Mouse (Mus musculus) liver, embryonic 15.5 days (tissue): ENCODE results near the gene Tmem151a. TPM values are rescaled to one million over a fixed set of nuclear protein-coding genes. Genes with fewer than 3 reads are reported as not detected.

Source experiments
- ATAC-seq: fragments of 200-750 bp; cut with Nextera tagmentation; 2 replicates; pipeline ENCODE4 v1.8.0; 2017; ENCODE audit warnings: moderate number of reproducible peaks, mild to moderate bottlenecking, moderate library complexity; ENCODE audit not compliant: insufficient read depth
- H3K27ac ChIP-seq: fragments of 300-500 bp; sonication (generic); replicated peaks from 2 replicates; pipeline ENCODE4 v1.5.1; 2015; ENCODE audit warnings: mild to moderate bottlenecking, inconsistent platforms
- H3K27me3 ChIP-seq: fragments of 300-500 bp; sonication (generic); 2 replicates; pipeline ENCODE4 v1.6.1; 2015; ENCODE audit warnings: mild to moderate bottlenecking, inconsistent platforms
- H3K36me3 ChIP-seq: fragments of 300-500 bp; sonication (generic); replicated peaks from 2 replicates; pipeline ENCODE4 v1.6.1; 2015; ENCODE audit warnings: moderate library complexity, mild to moderate bottlenecking, inconsistent platforms
- H3K4me1 ChIP-seq: fragments of 300-500 bp; sonication (generic); replicated peaks from 2 replicates; pipeline ENCODE4 v1.6.1; 2015; ENCODE audit warnings: inconsistent platforms
- H3K4me2 ChIP-seq: fragments of 300-500 bp; sonication (generic); 2 replicates; pipeline ENCODE4 v1.6.1; 2015; ENCODE audit warnings: moderate library complexity, mild to moderate bottlenecking, inconsistent platforms
- H3K4me3 ChIP-seq: fragments of 300-500 bp; sonication (generic); replicated peaks from 2 replicates; pipeline ENCODE4 v1.5.1; 2015; ENCODE audit warnings: mild to moderate bottlenecking, inconsistent platforms
- H3K9ac ChIP-seq: fragments of 300-500 bp; sonication (generic); 2 replicates; pipeline ENCODE4 v1.6.1; 2015; ENCODE audit warnings: moderate library complexity, mild to moderate bottlenecking, inconsistent platforms
- H3K9me3 ChIP-seq: fragments of 300-500 bp; sonication (generic); replicated peaks from 2 replicates; pipeline ENCODE4 v1.6.1; 2016; ENCODE audit warnings: inconsistent platforms
- WGBS: fragments of 180-500 bp; shearing (Covaris S2); methylation state at CpG from one replicate; pipeline ENCODE4 v1.1.7; 2015; ENCODE audit warnings: mixed read lengths; ENCODE audit not compliant: insufficient replicate concordance; 5-methylcytosine and 5-hydroxymethylcytosine counted together
- polyA plus RNA-seq: library from polyadenylated mRNA; unstranded; fragments of >200 nt; fragmentation: Nextera tagmentation; extraction: Ambion mirVana; gene quantifications from 2 replicates; pipeline ENCODE4 v1.2.1, GENCODE M21; 2015

Tmem151a gene
- polyA plus RNA-seq, 1 experiment from 2014 or later, result 0.45 TPM

DNA sequence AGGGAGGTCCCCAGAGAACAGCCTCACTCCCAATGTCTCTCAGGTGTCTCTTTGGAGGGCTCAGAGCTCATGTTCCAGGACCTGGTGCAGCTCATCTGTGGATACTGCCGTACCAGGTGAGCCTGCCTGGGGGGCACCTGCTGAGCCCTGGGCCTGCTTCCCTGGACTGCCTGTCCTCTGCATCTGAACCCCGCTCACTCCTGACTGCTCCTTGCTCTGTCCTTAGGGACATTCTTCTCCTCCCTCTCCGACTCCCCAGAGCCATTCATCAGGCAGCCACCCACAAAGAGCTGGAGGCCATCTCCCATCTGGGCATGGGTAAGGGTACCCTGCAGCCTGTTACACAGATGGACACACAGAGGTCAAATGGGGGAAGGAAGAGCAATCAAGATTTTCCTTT lies 33.8 kb downstream of the Tmem151a start:
- no peak overlapping the region for H3K4me2 ChIP-seq
- no peak overlapping the region for H3K9ac ChIP-seq
- peaks cover 49% of the 10 kb centered on the region for H3K27me3 ChIP-seq
- ATAC-seq, result no peak
- H3K4me1 ChIP-seq, result peaks cover 18% of the 10 kb centered on the region
- H3K9me3 ChIP-seq, result no peaks in the 10 kb centered on the region
- no peak overlapping the region for H3K27ac ChIP-seq
- peaks cover 21% of the 10 kb centered on the region for H3K36me3 ChIP-seq
- 66% methylated on average over 3 of the region's 3 CpGs for WGBS
- H3K4me3 ChIP-seq, result no peak overlapping the region

DNA sequence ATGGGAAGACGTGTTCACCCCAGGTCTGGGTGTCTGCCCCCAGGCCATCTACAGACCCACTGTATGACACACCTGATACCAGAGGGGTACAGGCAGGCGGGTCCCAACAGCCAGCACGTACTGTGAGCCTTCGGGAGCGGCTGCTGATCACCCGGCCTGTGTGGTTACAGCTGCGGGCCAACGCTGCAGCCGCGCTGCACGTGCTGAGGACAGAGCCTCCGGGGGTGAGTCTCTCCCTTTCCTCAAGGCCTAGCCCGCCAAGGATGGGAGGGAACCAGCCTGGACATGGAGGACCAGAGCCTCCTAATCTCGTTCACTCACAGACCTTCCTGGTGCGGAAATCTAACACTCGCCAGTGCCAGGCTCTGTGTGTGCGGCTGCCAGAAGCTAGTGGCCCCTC lies 34.3 kb downstream of the Tmem151a start:
- WGBS, result 13% methylated on average over 17 of the region's 17 CpGs
- Histone ChIP-seq H3K9ac (no peak overlapping the region), H3K27ac (no peak overlapping the region), H3K4me3 (peak overlapping the region; percentile 10; the same call in 1 of the 2 replicates), H3K4me2 (peak overlapping the region; percentile 18), H3K27me3 (peaks cover 49% of the 10 kb centered on the region), H3K9me3 (no peaks in the 10 kb centered on the region), H3K4me1 (peaks cover 13% of the 10 kb centered on the region), H3K36me3 (peaks cover 26% of the 10 kb centered on the region)
- ATAC-seq, result no peak

DNA sequence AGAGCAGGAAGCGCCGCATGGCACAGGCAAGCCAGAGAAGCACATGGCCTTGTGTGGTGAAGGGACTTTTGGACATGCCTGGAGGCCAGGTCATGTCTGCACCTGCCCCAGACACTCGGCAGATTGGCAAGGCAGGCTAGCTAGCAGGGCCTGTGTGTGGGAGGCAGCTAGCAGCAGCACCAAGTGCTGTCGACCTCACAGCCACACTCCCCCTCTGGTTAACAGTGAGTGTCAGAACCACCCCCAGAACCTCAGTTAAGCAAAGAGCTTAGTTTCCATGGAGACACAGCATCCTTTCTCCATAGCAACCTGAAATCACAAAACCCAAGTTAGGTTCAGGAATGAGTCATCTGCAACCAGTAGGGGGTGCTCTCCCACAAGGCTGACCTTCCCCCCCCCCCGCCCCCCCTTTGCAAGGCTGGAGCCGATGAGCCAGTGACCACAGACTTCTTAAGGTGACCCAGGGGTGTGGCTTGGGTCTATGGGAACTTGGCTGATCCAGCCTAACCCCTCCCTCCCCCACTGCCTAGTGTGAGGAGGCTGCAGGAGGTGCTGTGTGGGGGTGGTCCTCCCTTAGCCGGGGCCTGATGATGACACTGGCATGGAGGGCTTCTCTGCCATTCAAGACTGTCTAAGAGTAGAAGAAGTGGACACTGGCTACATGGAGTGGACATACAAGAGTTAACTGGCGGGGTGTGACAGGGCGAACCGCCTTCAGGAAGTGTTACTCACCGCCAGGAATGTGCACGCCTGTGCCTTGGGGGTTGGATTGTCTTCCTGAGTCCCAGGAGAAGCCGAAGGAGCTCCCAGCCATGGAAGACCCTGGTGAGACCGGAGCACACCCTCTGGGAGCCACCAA lies 35.1 kb downstream of the Tmem151a start, which contains the start of gene Rin1:
Gene Rin1 (plus strand): TSS at position 435 of the 859 bp plus-strand sequence.
- H3K9me3 ChIP-seq, result no peaks in the 10 kb centered on the region
- no peak within 1 kb of the TSS for H3K9ac ChIP-seq
- ATAC-seq, result no peak

DNA sequence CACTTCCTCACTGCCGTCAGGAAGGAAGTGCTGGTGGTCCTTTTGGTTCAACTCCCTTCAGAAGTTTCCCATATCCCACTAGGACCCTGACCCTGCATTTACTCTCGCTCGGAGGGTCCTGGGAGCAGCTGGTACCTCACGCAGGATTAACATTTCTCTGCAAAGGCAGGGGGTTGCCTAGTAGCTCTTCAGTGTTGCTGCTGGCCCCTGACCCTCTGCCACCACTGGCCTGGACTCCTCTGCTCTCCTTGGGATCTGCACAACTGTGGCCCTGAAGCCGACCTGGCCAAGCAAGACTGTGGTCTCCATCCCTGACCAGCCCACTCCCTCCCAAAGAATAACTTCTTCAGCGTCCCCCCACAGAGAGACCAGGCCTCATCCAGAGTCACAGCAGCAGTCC lies 36.0 kb downstream of the Tmem151a start:
- Histone ChIP-seq H3K27me3 (peaks cover 41% of the 10 kb centered on the region), H3K36me3 (peaks cover 28% of the 10 kb centered on the region), H3K4me3 (no peak overlapping the region), H3K9ac (no peak overlapping the region), H3K9me3 (no peaks in the 10 kb centered on the region), H3K4me1 (peaks cover 13% of the 10 kb centered on the region), H3K27ac (no peak overlapping the region), H3K4me2 (no peak overlapping the region)
- no peak for ATAC-seq
- WGBS, result 68% methylated on average over 6 of the region's 6 CpGs

More for the DNA sequence above, 35.1 kb downstream of the Tmem151a start, which contains the start of gene Rin1:
- Histone ChIP-seq H3K36me3 (peaks cover 28% of the 10 kb centered on the region), H3K4me1 (peaks cover 13% of the 10 kb centered on the region), H3K27me3 (peaks cover 46% of the 10 kb centered on the region), H3K27ac (no peak within 1 kb of the TSS), H3K4me3 (peak within 1 kb of the TSS; percentile 10; the same call in 1 of the 2 replicates), H3K4me2 (peak within 1 kb of the TSS; percentile 18)
- WGBS, result 16% methylated on average over 14 of the region's 14 CpGs

DNA sequence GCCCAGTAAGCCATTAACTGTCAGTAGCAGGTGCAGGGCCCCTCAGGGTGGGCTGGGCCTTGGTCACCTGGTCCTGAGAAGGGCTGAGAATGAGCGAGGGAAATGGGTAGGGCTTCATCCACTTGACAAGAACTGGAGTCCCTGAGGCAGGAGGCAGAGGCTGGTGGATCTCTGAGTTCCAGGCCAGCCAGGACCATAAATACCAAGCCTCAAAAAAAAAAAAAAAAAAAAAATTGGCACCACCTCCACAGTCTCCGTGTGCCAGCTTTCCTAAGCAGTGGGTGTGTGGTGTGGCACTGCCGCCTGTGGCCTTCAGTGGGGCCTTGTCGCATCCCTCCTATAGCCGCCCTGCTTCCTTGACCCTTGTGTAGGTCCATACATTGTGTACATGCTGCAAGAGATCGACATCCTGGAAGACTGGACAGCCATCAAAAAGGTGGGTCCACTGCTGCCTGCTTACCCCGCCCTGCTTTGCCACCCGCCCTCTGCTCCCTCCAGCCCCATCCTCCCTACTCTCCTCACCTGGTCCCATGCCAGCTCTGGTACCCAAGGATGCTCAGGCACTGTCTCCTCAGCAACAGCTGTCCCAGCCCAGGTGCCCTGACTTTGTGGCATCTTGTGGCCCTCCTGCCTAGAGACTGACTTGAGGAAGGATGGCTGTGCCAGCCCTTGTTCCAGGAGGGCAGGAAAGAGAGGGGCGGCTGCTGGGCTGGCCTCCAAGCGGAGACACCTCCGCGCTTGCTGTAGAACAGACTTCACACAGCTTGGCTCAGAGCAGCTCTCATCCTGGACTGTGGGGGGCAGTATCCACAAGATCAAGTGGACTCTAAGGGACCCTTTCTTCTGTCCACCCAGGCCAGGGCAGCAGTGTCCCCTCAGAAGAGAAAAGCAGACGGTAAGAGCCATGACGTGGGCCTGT lies 36.9 kb downstream of the Tmem151a start:
- Histone ChIP-seq H3K9ac (no peak overlapping the region), H3K4me3 (no peak overlapping the region), H3K36me3 (peaks cover 28% of the 10 kb centered on the region), H3K4me2 (no peak overlapping the region), H3K27me3 (peaks cover 34% of the 10 kb centered on the region), H3K4me1 (peaks cover 11% of the 10 kb centered on the region), H3K9me3 (no peaks in the 10 kb centered on the region), H3K27ac (no peak overlapping the region)
- 78% methylated on average over 14 of the region's 14 CpGs for WGBS
- no peak for ATAC-seq

DNA sequence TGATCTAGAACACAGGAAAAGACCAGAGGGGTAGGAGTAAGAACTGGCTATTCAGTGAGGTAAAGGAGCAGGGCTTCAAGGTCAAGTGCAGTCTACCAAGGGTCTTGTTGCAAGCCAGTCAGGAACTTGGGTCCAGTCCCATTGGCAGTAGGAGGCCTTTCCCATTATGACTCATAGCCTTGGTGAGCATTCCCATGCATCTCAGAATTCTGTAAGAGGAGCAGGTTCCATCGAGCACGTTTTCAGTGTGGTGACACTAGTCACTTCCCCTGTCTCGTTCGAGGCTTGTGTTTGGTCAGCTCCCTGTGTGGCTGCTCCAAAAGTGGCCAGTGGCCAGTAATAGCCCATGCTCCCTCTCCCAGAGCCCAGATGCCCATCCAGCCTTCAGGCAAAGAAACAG lies 39.8 kb downstream of the Tmem151a start:
- no peak overlapping the region for H3K9ac ChIP-seq
- no peak overlapping the region for H3K4me3 ChIP-seq
- no peaks in the 10 kb centered on the region for H3K9me3 ChIP-seq
- H3K36me3 ChIP-seq, result peaks cover 28% of the 10 kb centered on the region
- ATAC-seq, result no peak
- H3K27me3 ChIP-seq, result peaks cover 5% of the 10 kb centered on the region
- H3K4me2 ChIP-seq, result no peak overlapping the region
- 62% methylated on average over 4 of the region's 4 CpGs for WGBS
- H3K4me1 ChIP-seq, result peaks cover 24% of the 10 kb centered on the region
- no peak overlapping the region for H3K27ac ChIP-seq

DNA sequence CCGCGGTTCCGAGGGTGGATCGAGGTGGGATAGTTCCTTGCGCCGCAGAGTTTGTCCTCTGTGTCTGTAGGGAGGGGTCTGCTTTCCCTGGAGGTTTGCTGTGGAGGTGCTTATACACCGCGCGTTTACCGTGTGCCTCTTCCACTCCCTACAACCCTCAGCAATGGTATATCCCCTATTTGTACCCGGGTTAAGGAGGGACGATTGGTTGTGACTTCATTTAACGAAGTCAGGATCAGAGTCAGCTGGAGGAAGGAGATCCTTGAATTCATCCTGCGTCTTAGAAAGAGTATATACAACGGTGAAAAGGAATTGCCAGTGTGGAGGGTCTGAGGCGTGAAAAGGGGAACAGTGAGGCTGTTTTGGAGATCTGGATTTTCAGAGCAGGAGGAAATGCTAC lies 43.7 kb downstream of the Tmem151a start:
- Histone ChIP-seq H3K9ac (peak overlapping the region; percentile 69), H3K4me3 (peak overlapping the region; percentile 74), H3K9me3 (no peaks in the 10 kb centered on the region), H3K27me3 (peaks cover 4% of the 10 kb centered on the region; the same call in 1 of the 2 replicates), H3K4me1 (peaks cover 52% of the 10 kb centered on the region), H3K27ac (peak overlapping the region; percentile 84), H3K36me3 (peaks cover 8% of the 10 kb centered on the region), H3K4me2 (peak overlapping the region; percentile 91)
- no peak for ATAC-seq
- 1% methylated on average over 16 of the region's 16 CpGs for WGBS

DNA sequence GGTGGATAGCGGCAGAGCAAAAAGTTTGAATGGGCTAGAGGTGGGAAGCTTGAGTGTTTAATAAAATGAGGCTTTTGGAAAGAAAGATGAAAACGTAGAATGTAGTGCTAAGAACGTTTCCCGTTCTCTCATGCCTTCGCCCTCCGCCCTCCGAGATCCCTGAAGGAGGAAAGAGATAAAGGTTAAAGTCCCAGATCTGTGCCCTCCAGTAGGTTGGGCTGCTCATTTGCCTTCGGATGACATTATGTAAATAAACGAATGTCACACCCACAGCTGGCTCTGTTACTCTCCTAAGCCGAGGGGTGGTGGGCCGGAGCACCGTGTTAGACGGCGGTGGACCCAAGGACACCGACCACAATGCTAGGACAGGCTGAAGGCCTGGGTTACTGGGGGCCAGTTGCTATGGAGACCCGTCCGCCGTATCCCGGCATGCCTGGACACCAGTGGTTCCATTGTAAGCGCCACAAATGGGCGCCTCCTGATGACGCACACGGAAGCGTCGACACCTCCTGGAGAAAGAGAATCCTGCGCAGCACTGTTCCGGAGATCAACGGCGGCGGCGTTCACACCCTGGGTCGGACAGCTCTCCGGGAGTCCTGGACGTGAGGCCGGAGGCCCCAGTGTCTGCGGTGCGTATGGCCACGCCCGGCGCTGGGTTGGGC lies 44.3 kb downstream of the Tmem151a start, which contains the start of gene Brms1:
Gene Brms1 (plus strand): TSS at position 493 of the 662 bp plus-strand sequence.
- WGBS, result 3% methylated on average over 40 of the region's 40 CpGs
- H3K36me3 ChIP-seq, result 0 out of 2 replicates have a peak, but pooled peaks cover 2% of the 10 kb centered on the region
- H3K9me3 ChIP-seq, result no peaks in the 10 kb centered on the region
- peak; percentile 78 for ATAC-seq
- peaks cover 4% of the 10 kb centered on the region; the same call in 1 of the 2 replicates for H3K27me3 ChIP-seq
- H3K27ac ChIP-seq, result peak within 1 kb of the TSS; percentile 84
- peak within 1 kb of the TSS; percentile 74 for H3K4me3 ChIP-seq
- H3K4me2 ChIP-seq, result peak within 1 kb of the TSS; percentile 91
- peak within 1 kb of the TSS; percentile 69 for H3K9ac ChIP-seq
- peaks cover 52% of the 10 kb centered on the region for H3K4me1 ChIP-seq

DNA sequence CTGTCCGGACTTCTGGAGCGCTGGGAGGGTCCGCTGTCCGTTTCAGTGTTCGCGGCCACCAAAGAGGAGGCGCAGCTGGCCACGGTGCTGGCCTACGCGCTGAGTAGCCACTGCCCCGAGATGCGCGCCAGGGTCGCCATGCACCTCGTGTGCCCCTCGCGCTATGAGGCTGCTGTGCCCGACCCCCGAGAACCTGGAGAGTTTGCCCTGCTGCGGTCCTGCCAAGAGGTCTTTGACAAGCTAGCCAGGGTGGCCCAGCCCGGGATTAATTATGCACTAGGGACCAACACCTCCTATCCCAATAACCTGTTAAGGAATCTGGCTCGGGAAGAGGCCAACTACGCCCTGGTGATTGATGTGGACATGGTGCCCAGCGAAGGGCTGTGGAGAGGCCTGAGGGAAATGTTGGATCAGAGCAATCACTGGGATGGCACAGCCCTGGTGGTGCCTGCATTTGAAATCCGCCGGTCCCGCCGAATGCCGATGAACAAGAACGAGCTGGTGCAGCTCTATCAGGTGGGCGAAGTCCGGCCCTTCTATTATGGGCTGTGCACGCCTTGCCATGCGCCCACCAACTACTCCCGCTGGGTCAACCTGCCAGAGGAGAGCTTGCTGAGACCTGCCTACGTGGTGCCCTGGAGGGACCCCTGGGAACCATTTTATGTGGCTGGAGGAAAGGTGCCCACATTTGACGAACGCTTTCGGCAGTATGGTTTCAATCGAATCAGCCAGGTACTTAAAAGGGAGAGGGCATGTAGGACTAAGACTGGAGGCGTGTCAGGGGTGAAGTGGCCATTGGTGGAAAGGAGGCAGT lies 45.8 kb downstream of the Tmem151a start:
- ATAC-seq, result no peak
- 22% methylated on average over 41 of the region's 41 CpGs for WGBS
- no peak overlapping the region for H3K27ac ChIP-seq

DNA sequence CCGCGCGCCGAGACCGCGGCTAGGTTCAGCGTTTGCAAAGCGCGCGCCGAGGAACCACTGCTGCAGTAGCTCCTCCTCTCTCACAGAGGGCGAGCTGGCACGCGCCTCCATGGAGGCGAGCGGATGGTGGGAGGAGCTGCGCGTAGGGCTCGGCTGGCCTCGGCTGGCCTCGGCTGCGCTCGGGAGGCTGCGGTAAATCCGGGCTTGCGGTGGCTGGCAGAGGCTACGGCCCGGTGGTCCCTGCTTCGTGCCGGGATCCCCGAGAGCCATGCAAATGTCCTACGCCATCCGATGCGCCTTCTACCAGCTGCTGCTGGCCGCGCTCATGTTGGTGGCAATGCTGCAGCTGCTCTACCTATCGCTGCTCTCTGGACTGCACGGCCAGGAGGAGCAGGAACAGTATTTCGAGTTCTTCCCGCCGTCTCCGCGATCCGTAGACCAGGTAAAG lies 46.6 kb downstream of the Tmem151a start, which contains the start of the genes B4gat1 and AC124502.3:
Gene B4gat1 (plus strand): TSS at position 118 of the 448 bp plus-strand sequence.
Gene AC124502.3 (plus strand): TSS at position 183 of the 448 bp plus-strand sequence.
- no peaks in the 10 kb centered on the region for H3K36me3 ChIP-seq
- H3K4me2 ChIP-seq, result peak within 1 kb of the TSS; percentile 91
- WGBS, result 0% methylated on average over 42 of the region's 44 CpGs
- H3K27me3 ChIP-seq, result peaks cover 4% of the 10 kb centered on the region; the same call in 1 of the 2 replicates
- peak; percentile 78 for ATAC-seq
- H3K4me1 ChIP-seq, result peaks cover 52% of the 10 kb centered on the region
- H3K4me3 ChIP-seq, result peak within 1 kb of the TSS; percentile 70
- 0 out of 2 replicates have a peak within 1 kb of the TSS, but pooled peaks have one; percentile 14 for H3K27ac ChIP-seq
- H3K9me3 ChIP-seq, result no peaks in the 10 kb centered on the region
- H3K9ac ChIP-seq, result peak within 1 kb of the TSS; percentile 69

More for the DNA sequence above, 45.8 kb downstream of the Tmem151a start:
- Histone ChIP-seq H3K27me3 (peaks cover 4% of the 10 kb centered on the region; the same call in 1 of the 2 replicates), H3K4me1 (peaks cover 52% of the 10 kb centered on the region), H3K4me3 (peak overlapping the region; percentile 70), H3K9me3 (no peaks in the 10 kb centered on the region), H3K4me2 (peak overlapping the region; percentile 91), H3K9ac (peak overlapping the region; percentile 69), H3K36me3 (no peaks in the 10 kb centered on the region)
